Mouse (Mus musculus) c-Kit-positive CD71-positive TER-119-negative erythroid progenitor cells, embryonic 14.5 days (primary cell): ENCODE measurements around the gene Scgb3a1.
A peak's percentile ranks its signal among the peaks of the same experiment; 100 is the strongest.

Source experiments
- DNase-seq: peaks from one replicate; pipeline ENCODE4 v3.0.0-alpha.2; 2013; ENCODE audit warnings: low read depth

Gene Scgb3a1

DNA sequence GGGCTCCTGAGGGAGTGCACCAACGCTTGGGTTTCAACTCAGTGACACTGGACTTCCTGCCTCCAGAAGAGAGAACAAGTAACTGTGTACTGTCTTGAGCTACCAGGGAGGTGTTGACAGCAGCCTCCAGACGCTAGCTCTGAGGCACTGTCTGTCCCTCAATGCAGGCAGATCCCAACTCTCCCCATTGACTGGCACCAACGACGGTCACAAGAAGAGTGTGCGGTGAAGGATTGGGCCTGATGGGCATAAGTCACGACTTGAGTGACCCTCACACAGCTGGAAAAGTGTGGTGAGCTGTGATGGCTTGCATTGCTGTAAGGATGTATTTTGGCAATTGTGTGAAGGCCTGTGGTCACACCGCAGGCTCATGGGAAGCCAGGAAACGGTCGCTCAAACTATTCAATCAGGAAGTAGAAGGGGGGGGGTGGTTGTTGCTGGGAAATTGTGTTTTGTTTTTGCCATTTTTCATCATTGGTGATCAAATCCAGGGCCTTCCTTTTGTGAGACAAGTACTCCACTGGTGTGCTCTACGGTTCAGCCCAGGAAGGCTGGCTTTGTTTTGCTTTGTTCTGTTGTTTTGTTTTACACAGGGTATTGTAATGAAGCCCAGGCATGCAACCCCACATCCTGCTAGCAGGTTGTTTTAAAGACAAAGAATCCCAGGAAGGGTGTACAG, 4.5 kb upstream of the Scgb3a1 start:
- no peak for DNase-seq

DNA sequence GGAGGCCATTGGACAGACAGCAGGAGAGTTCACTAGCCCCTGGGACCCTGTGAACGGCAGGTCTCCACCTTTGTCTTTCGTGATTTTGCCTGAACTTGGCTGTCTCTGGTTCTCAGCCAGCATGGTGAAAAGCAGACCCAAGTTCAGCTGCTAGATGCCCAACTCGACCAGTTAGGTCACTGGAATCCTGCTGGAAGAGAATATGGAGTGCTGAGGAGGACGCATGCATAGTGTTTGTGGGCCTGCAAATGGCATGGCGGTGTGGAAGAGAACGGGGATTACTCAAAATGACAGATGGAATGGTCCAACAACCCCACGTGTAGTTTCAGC, 4.0 kb upstream of the Scgb3a1 start:
- DNase-seq: no peak

DNA sequence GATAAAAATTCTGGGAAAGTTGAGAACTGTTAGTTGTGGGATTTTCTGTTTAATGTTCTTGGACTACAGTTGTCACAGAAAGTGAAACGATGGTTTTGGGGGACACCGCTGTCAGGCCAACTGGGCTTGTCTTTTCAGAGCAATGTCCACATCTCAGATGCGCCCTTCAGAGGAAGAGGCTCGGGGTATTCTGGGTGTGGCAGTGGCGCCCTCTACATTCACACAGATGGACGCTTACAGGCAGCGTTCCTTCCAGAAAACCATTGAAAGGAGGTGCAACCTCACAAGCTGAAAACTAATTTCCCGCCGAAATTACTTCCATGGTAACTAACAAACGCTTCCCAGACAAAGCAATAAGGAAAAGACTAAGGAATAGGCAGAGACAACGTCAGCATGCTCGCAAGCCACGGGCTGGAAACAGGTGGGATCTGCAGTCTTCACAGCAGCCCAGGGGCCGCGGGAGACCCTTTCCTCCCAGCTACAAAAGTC, 1.1 kb upstream of the Scgb3a1 start:
- no peak for DNase-seq

DNA sequence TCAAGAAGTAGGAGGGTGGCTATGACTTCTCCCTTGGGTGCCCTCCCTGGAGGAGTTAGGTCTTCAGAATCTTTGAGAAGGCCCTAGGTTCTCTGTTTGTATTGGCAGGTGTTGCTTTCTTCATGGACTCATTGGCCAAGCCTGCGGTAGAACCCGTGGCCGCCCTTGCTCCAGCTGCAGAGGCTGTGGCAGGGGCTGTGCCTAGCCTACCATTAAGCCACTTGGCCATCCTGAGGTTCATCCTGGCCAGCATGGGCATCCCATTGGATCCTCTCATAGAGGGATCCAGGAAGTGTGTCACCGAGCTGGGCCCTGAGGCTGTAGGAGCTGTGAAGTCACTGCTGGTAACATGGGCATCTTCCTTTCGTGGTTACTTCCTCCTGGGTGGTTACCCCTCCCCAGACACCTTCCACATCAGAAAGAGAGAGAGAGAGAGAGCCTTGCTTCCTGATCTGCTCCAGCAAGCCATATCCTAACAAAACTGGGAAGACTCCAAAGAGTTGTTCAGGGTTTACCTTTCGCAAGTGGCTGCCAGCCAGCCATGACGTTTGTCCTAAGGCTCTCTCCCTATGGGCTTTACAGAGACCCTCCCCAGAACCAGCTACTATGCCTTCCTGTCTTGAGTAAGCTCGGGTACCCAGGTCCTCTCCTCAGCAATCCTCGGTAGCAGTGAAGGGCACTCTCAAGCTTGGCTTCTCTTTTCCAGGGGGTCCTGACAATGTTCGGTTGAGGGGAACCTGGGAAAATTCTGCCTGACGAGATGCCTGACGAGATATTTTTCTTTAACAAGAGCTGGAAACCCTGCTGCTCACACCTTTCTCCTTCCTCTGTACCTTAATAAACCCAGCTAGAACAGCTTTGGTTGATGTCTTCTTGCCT, 1.1 kb downstream of the Scgb3a1 start:
- no peak for DNase-seq

DNA sequence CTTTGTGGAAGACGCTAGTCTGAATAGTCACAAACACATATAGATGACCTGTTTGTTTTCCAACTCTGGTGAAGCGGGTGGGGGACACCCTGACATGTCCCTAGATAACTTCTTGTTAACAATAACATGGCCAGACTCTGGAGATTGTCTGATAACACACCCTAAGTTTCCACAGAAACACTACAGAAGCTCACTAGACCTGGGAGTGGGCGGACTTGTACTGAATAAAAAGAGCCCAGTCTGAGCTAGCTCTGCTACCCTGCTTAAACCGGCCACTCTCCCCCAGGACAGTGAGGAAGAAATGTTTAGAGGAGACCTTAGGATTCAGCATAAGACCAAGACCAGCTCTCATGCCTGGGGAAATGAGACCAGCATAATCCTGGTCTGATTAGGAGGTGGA, 2.1 kb downstream of the Scgb3a1 start:
- no peak for DNase-seq

DNA sequence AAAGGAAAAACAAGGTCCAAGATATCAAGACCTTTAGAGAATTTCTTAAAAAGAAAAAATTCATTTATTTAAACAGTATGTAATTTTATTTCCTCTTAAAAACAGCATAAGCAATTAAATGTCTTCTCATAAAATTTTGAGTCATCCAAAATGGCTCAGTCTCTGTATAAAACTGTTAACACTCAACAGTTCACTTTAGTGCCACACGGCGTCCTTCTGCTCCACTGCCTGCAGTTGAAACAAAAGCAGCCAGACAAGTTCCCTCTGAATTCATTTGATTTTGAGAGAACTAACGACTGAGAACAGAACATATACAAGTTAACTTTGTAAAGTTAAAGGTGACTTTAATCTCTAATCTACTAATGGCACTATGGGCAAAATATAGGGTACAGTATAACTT, 10.0 kb downstream of the Scgb3a1 start:
- no peak for DNase-seq

DNA sequence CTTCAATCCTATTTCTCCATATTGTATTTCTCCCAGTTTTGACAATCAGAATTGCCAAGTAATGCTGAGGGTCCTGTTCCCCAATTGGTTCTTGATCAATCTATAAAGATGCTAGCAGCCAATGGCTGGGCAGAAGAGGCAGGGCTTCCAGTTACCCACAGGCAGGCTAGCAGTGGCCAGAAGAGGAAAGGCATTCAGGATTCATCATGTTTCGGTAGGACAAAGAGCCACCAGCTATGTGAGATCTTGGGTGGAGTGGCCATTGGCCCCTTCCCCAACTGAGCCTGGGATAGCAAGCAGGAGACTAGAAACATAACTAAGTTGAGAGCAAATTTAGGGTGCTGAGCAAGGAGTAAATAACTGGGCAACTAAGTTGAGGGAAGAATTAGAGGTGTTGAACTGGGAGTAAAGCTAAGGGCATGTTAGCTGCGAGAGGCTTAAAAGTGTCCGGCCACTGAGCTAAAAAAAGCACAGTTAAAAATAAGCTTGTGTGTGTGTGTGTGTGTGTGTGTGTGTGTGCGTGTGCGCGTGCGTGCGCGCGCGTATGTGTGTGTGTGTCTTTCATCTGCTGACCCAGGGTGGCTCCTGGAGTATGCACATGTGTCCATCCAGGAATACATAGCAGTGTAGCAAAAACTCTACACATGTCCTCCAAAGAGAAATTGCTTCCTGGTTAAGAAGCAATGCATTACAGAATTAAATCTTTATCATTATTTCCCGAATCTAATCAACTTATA, 21.0 kb downstream of the Scgb3a1 start:
- no peak for DNase-seq

DNA sequence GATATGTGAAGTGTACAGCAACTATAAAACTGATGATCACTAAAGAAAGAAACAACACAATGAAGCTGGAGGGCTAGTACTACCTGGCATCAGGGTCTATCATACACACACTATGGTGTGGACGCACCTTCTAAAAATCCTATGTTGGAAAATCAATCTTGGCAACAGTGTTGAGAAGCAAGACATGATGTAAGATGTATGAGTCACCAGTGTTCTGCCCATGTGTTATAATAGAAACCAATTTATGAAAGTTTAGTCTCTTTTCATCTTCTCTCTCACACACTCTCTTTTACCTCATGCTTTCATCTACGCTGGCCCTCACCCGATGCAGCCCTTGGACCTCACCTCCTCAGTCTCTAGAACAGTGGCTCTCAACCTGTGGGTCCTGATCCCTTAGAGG, 31.6 kb downstream of the Scgb3a1 start:
- DNase-seq: no peak

DNA sequence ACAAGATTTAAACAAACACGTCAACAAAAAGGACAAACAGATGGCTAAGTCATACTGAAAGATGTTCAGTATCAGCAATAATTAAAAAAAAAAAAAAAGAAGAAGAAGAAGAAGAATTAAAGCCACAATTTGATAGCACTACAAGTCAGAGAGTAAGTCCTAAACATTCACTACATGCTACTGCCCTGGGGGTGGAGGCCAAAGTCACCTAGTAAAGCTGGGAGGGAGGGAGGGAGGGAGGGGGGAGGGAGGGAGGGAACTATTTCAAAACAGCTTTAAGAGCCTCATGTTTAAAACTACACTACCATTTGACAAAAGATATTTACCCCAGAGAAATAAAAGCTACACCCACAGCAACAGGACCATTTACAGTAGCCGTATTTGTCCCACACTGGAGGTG, 32.3 kb downstream of the Scgb3a1 start:
- DNase-seq: no peak

DNA sequence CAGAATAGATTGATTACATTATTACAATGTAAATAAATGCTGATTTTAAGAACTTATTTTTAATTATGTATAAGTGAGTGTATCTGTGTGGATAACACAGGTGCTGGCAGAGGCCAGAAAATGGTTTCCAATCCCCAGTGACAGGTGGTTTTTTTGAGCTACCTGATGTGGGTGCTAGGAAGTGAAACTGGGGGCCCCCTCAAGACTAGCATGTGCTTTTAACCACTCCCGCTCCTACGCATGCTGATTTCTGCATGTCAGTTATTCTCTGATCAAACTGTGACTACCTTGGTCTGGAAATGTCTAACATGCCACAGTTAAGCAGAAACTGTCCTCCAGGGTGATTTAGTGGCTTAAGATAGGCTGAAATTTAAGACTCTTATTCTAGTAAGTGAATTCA, 33.1 kb downstream of the Scgb3a1 start:
- DNase-seq: no peak

DNA sequence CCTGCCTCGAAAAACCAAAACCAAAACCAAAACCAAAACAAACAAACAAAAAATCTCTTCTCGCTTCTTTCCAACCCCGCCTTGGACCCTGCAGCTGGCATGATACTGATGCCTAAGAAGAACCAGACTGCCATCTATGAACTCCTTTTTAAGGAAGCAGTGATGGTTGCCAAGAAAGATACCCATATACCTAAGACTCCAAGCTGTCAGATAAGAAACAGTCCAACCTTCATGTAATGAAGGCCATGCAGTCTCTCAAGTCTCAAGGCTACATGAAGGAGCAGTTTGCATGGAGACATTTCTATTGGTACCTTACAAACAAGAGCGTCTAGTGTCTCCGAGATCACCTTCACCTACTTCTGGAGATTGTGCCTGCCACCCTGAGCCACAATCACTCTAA, 34.4 kb downstream of the Scgb3a1 start:
- no peak for DNase-seq

DNA sequence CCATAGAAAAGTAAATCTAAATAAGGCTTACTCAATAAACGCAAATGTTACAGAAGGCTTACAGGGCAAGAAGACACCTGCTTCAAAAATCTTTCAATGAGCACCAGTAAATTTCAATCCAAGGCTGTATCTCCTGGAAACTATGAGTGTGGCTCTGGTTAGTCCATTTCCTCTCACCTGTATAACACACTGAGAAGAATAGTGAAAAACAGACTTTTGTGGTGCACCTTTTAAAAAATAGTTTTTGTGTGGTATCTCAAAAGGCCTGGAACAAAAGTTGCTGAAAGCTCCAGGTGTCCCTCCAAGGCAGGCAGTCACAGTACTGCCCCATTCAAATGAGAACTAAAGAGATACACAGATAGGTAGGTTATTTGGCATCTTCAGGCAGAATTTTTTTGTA, 35.7 kb downstream of the Scgb3a1 start:
- no peak for DNase-seq

DNA sequence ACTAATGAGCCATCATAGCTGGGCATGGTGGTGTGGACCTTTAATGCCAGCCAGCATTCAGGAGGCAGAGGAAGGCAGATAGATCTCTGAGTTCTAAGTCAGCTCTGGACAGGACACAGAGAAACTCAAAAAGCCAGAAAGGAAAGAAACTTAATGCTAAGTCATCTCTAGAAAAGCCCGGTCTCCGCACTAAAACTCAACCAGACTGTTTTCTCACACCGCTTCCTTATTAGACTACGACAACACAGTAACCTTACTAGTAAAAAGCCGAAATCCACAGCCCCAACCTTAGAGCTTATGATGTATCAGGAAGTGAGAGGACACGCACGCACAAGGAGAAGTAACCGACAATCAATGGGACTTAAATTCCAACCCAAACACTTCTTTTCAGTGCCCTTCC, 38.6 kb downstream of the Scgb3a1 start:
- DNase-seq: no peak

DNA sequence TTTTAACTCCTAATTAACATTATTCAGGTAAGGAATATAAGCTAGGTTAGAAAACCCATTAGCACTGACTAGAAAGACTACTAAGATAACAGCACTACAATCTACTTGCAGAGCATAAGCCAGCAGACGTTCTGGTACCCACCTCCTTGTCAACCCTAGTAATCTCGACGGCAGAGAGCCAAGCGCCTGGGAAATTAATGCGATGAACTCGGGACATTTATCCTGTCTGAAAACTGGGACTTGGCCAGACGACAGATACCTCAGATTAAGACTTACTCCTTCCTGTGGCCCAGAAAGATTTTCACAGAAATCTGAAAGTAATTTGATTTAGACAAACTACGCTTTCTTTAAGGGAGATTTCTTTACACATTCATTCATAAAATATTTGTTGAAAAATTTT, 41.4 kb downstream of the Scgb3a1 start:
- no peak for DNase-seq

DNA sequence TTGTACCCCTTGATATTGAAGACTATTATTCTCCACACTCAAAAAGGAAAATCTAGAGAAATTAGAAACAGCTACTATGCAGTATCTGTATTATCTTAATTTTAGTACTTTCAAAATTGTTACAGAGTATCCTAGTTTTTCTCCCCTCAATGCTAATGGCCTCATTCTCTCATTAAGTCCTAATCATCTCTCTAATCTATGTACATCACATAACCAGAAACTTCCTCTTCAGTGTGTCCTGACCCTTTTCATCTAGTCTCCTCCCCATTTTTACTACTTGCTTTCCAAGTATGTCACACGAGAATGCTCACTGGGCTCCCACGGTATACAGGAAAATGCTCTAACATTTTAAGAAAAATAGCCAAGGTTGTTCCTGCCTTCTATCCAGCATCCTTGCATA, 44.4 kb downstream of the Scgb3a1 start:
- no peak for DNase-seq

DNA sequence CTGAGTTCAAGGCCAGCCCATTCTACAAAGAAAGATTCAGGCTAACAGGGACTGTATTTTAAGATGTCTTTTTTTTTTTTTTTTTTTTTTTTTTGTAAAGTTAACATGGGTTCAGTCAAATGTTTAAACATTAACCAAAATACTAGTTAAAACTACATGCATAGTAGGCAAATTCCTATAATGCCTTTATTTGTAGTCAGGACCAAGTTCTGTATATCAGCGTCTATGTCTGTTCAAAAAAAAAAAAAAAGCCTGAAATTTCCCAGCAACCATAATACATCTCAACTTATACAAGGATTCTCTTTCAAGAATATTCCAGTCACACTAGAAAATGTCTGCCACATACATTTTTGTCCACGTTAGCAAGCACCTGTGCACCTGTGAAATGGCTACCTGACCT, 47.3 kb downstream of the Scgb3a1 start:
- DNase-seq: no peak

DNA sequence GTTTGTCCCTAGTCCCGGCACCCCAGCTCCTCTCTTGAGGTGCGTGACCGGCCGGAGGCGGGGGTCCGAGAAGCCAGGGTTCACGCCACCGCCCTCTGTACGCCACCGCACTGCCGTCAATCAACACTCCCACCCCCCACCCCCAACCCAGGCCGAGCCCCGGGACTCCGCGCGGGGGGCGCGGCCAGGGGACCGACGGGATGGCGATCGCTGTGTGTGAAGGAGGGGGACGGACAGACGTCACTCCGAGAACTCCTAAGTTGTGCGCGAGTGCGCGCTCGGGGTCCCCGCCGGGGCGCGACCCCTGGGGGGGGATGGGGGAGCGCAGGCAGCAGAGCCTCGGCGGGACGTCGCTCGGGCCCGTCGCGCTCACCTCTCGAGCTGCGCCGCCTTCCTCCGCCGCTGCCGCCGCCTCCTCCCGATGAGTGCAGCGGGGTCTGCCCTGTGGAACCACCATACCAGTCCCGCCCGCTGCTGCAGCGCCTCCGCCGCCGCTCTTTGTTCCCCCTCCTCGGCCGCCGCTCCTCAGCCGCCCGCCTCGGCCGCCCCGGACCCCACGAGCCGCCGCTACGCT, 48.7 kb downstream of the Scgb3a1 start:
- DNase-seq: no peak

DNA sequence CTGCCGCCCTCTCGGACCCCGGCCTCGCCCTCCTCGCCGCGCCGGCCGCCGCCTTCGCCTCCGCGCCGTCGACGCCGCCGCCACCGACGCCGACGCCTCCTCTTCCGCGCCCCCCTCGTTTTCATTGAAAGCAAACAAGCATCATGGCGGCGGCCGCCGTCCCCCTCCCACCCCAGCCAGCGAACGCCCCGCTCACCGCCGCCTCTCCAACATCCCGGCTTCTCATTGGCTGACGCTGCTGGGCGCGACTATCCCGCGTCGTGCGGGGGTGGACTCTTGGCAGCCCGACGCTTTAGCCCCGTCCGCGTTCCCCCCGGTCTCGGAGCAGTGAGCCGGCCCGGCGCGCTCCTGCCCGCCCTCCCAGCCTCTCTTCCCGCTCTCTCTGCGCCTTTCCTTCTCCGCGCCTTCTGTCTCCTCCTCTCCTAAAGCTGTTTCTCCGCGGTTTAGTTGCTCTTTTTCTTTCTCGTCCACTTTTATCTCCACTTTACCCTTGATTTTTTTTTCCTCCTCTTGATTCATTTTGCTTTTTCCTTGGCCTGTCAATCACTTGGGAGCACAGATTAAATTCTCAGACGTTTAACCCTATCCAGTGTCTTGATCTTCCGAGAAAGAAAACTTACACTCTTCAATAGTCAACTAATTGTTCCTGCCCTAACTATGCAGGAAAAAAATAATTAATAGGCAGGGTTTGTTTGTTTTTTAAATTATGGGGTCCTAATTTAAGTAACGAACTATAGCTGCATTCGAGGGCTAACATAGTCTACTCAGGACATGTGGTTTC, 49.3 kb downstream of the Scgb3a1 start, which contains the start of gene Cnot6:
Gene Cnot6, minus strand, starts transcription at position 169 of the 781 bp plus-strand sequence.
- DNase-seq: peak; percentile 98

DNA sequence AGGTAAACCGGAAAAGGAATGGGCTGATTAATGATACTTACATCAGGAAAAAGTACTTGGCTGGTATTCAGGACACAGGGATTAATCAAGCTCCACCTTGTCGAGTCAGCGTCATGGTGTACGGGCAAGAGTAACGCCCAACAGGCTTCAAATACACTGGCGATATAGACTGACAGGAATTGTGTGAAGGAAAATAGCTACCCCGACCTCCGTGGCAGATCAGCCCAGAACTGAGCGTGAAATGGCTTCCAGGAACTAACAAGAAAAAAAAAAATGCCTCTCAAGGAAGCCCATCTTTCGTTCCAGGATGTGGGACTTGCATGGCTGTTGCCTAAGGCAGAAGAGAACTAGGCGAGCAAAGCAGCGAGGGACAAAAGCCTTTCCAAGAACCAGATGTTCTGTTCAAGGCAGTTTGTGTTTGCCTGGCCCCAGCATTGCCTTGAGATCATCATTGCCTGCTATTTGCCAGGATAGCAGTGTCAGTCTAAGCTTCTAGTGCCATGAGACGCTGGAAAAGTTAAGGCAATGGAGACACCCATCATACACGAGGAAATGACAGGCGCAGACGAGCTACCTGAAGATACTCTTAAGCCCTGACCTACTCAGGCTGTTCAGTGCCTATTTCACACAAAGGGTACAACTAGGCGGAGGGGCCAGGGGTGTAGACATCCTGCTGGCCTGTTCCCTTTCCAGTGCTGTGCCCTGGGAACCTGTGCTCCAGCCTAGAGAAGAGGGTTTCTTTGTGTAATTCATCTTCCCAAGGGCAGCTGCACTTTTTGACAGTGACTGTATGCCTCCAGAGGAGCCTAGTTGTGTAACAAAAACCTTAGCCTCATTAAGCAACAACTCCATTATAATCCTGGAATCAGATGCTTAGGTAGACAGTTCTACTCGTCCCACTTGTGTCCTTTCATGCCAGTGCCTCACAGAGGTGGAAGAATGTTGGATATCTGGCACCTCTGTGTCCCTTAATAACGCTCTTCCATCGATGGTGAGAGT, 50.2 kb downstream of the Scgb3a1 start:
- peak; percentile 39 for DNase-seq
